Mouse (Mus musculus) c-Kit-positive CD71-negative TER-119-negative erythroid progenitor cells, embryonic 14.5 days (primary cell): ENCODE measurements around the gene Fgl2.
A peak's percentile ranks its signal among the peaks of the same experiment; 100 is the strongest.
"Not testable (repeated sequence)": the region's sequence is repeated elsewhere in the genome, so short reads cannot be mapped to it uniquely, and the experiment has no call there.

Experiments
- DNase-seq: peaks from one replicate; pipeline ENCODE4 v3.0.0-alpha.2; 2013; ENCODE audit warnings: low read depth

Fgl2 gene

GRCm38 (mm10) chr5:21372493-21373179 is at the start of gene Fgl2:
Fgl2 (plus strand) TSS chr5:21372642.
- peak; percentile 56 for DNase-seq

- peak; percentile 63 for DNase-seq
Observed at GRCm38 (mm10) chr5:21326494-21326893, 45.9 kb upstream of the Fgl2 start.

GRCm38 (mm10) chr5:21328560-21328959 is 43.9 kb upstream of the Fgl2 start:
- DNase-seq = no peak

DNA sequence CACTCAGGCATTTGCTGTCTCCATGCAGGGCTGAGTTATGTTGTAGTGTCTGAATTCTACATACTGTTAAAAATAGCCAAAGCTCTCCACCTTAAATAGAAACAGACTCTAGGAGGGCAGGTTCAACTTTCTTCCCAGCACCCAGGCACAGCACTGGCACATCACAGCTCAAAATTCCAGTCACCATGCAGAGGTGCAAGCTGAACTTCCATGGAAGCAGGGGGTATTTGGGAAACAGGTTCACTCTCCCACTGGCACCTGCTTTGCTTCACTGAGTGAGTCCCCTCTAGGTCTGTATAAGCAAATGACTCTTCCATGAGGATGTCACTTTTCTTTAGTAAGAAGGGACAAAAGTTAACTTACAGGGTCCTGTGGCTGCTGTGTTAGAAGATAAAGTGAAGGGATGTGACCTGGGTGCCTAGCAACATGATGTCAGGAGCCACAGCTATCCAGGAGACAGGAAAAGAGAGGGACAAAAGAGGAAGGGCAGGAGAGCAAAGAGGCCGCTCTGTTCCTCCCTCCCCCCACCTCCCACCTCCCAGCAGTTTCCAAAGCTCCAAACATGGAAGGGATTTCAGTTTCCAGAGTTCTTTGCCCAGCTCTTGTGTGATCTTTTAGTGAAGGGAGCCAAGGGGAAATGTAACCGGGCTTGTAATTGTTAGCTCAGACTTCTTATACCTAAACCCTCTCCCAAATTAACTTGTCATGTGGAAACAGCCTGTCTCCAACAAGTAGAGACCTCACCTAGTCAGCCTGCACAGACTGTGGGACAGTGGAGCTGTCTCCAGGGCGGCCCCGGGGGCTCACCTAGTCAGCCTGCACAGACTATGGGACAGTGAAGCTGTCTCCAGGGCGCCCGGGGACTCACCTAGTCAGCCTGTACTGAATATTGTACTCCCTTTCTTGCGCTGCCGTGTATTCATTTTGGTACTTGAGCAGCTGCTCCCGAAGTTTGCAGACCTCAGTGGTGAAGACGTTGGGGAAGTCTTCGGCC is 42.5 kb upstream of the Fgl2 start:
- no peak for DNase-seq

DNA sequence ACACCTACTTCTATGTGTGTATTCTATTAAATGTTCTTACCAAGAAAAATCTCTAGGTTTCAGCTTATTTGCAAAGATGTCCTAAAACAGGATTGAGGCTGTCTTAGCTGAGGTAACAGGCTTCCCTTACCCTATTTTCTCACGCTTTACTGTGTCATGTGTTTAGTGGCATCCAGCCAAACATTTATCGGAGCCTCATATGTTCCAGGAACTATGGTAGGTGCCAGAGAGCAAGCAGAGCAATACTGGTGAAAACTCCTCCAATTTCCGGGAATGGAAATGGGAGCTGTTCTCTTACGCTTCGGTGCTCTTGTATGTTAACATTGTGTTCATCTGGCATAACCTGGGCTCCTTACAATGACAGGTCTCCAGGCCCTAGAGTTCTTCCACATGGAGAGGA is 40.8 kb upstream of the Fgl2 start:
- no peak for DNase-seq

GRCm38 (mm10) chr5:21332119-21332518 is 40.3 kb upstream of the Fgl2 start:
- DNase-seq = no peak

DNA sequence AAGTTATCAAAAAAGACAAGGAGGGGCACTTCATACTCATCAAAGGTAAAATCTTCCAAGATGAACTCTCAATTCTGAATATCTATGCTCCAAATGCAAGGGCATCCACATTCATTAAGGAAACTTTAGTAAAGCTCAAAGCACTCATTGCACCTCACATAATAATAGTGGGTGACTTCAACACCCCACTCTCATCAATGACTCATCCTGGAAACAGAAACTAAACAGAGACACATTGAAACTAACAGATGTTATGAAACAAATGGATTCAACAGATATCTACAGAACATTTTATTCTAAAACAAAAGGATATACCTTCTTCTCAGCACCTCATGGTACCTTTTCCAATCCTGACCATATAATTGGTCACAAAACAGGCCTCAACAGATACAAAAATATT is 30.2 kb upstream of the Fgl2 start:
- DNase-seq = not testable (repeated sequence)

- DNase-seq = no peak
Observed at GRCm38 (mm10) chr5:21348366-21348765, 24.1 kb upstream of the Fgl2 start.

DNA sequence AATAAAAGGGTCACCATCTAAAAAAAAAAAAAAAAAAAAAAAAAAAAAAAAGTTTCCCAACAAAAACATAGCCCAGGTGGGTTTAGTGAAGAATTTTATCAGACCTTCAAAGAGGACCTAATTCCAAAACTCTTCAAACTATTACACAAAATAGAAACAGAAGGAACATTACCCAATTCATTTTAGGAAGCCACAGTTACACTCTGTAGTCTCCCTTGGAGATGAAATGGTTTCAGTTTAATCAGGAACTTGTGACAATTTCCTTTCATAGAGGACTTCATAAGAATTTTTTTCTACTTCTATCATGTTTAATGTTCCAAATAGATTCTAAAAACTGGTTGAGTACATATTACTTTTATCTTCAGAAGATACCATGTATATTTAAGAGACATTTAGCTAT is 20.8 kb upstream of the Fgl2 start:
- no peak for DNase-seq

- DNase-seq = no peak
Observed at GRCm38 (mm10) chr5:21358648-21359047, 13.8 kb upstream of the Fgl2 start.

DNA sequence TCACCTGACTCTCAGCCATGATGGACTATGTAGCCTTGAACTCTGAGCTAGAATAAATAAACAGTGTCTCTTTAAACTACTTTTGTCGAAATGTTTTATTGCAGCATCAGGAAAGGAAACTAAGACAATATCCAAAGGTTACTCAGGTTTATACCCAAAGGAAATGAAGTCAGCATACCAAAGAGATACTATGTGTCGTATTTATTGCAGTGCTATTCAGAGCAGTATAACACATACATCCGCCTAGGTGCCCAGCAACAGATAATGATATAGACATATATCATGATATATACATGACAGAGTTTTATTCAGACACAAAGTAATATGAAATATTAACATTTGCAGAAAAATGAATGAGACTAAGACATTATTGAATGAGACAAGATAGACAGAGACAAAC is 9.1 kb upstream of the Fgl2 start:
- no peak for DNase-seq

GRCm38 (mm10) chr5:21366338-21367053 is 5.9 kb upstream of the Fgl2 start:
- DNase-seq = no peak

DNA sequence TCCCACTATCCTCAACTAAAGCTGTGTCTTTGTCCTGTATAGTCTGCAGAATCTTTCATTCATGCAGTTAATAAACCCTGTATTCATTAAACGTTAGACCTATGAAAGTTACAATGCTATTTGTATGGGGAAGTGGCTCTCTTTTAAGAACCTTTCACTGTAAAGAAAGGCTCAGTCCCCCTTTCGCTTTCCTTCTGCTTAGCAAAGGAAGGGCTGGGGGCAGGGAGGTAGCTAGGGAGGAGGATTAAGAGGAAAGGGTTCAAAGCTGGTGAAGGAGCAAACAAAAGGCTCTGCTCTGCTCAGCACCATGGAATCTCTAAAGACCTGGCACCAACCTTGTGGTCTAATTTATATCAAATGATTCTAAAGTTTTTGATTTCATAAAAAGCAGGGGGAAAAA is 4.9 kb upstream of the Fgl2 start:
- no peak for DNase-seq

DNA sequence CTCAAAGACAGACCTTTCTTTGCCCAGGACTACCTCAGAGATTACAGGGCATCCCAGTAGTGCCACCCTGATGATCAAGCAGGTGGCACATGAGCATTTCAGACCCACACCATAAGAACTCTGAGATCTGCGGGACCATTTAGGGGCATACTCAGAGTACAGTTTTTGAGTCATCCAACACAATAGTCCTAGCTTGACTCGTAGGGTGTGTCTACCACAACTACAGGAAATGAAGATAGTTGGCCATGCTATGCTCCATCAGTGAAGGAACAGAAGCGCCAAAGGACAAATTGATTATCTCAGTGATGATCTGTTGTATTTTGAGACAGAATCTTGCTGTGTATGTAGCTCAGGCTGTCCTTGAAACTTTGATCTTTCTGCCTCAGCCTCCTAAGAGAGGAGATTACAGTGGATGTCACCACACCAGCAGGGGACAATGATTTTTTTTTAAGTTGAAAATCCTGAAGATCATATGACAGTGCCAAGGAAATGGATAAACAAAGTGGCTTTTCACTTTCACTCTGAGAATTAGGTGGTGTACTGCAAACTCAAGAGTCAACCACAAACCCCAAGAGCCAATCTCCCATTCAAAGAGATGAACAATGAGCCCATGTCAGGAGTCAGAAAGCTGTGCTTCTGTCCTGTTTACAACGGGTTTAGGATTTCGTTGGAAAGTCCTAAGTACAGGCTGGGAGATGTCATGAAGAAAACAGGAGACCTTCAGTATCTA is 2.1 kb upstream of the Fgl2 start:
- DNase-seq = no peak

- no peak for DNase-seq
Observed at GRCm38 (mm10) chr5:21371920-21372319, 522 bp upstream of the Fgl2 start.

- DNase-seq = no peak
Observed at GRCm38 (mm10) chr5:21373180-21373518, 707 bp downstream of the Fgl2 start.

DNA sequence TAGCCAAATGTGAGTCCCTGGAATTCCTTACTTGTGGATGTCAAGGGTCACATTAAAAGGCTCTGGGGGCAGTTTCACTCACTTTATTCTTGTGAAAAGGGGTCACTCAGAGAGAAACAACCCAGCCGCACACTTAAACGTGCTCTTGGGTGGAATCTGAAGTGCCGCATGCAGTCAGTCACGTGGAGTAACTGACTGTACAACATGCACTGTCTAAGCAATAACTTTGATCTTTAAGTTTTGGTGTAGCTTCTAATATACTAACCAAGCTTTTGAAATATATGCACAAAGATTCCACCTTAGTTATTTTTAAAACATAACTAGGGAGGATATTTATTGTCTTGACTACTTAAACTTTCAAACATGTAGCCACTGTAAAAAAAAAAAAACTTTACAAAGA is 4.5 kb downstream of the Fgl2 start:
- no peak for DNase-seq

DNA sequence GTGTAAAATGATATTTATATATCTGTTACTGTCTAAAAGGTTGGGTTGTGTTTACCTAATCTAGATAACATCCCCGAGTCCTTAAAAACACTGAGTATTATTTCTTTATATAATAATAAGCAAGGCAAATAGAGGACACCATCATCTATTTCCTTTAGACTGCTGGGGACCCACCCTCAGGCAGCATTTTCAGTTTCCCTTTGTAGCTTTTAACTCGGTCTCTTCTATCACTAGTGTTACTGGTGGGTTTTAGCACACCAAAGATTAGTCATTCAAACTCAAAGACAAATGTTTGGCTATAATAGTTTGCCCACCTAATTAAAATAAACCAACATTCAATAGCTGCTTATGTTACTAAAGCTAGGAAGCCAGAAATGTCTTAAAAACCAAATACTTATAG is 6.0 kb downstream of the Fgl2 start:
- DNase-seq = no peak

DNA sequence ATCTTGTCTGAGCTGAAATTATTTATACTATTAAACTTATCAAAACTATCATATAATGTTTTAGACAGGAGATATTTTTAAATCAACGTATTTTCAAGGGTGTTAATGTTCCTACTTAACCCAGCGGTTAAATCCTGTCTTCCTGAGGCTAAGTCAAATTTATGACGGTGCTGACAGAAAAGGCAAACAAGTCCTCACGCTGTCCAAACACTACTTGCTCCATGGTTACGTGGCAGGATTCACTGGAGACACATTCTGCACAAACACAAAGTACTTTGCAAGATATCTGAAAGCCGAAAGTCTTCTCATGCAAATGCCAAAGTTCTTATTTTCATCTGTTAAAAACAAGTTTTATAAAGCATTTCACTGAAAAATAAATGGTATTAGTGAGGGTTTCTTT is 9.5 kb downstream of the Fgl2 start:
- no peak for DNase-seq

GRCm38 (mm10) chr5:21382678-21383077 is 10.2 kb downstream of the Fgl2 start:
- no peak for DNase-seq

- DNase-seq = no peak
Observed at GRCm38 (mm10) chr5:21383392-21384251, 11.2 kb downstream of the Fgl2 start.
